Comparison of ENCODE assay signal across 17 mouse cellular contexts in the genomic region with DNA sequence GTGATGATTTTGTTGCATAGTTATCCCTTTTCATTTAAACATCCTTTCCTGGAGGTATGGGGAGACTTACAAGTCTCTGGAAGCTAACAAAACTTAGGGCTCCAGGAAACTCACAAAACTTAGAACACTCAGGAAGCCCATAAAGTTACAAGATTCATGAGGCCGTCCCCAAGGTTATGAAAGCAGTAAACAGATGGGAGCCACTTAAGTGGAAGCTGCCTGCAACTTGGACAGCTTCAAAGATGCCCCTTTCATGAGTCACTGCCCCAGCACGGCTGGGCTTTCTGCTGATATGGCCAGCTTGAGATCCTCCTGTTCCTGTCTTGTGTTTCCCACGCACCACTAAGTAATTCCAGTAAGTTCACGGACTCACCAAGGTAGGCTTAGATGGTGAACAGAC.
DNase-seq lines count a peak whose midpoint lies in the region; ATAC-seq lines count a peak whose summit lies in the region.
"Had no signal": no experiment of that assay in that cellular context is flagged by ENCODE, and none has a peak within 500 bp of the region (broad histone marks: within the 10 kb centered on the region; RNA-seq: fewer than 3 reads in every experiment).

No protein-coding gene starts in this region.

- peak; percentile 20; the same call in 1 of the 2 replicates for ATAC-seq in granulocyte monocyte progenitor cell, adult 5-6 weeks (replicated peaks; ENCODE audit: poor library complexity, severe bottlenecking)
- ATAC-seq: inflammation-experienced regulatory T-cells, adult 6 months; liver, postnatal 0 days; lung, postnatal 0 days had no signal

- DNase-seq in adrenal gland, adult 8-10 months = peak; percentile 5
- DNase-seq in adrenal gland, postnatal 14 days = no peak
- DNase-seq in 3134 (ENCODE audit: extremely low read depth, insufficient read length, low spot score) = peak; percentile 29
- DNase-seq in Muller cell, postnatal 12 days (ENCODE audit: inconsistent ontology term) = peak; percentile 16
- no peak for DNase-seq in spleen, postnatal 4 days (ENCODE audit: low spot score in 2 of 2)
- DNase-seq in spleen, adult 12 weeks (ENCODE audit: low spot score) = no peak
- DNase-seq: cerebellum, adult 11-12 months; cerebellum, postnatal 14 days; gastrocnemius, adult 2 months; heart, postnatal 14 days; kidney, adult 8-10 months; kidney, postnatal 4 days; liver, postnatal 0 days; thymus, adult 2 months had no signal

Comparison
In these comparisons a context has a peak if more than half of its experiments do, and no peak if none do; other contexts are left out.
1. DNase-seq: peak in adrenal gland, adult 8-10 months (single experiment), 3134 (single experiment) and Muller cell, postnatal 12 days (single experiment); none in adrenal gland, postnatal 14 days (single experiment), spleen, postnatal 4 days (0 of 2) and spleen, adult 12 weeks (single experiment).